Mouse (Mus musculus) layer of hippocampus, postnatal 10 days (tissue): ENCODE measurements at regions not wholly inside any gene's neighbourhood (a gene's known extent, or its start where the extent isn't known, plus 50 kb on each side); places are given as distances from the start of the nearest gene placed in this dataset.

Experiments
- DNase-seq, 2 experiments: peaks; one replicate each; pipeline ENCODE4 v3.0.0; 2021; ENCODE audit warnings: low spot score in 2 of 2

GRCm38 (mm10) chr8:43956500-43956899 lies 246.7 kb upstream of the Adam34 start:
- no peak for DNase-seq

GRCm38 (mm10) chr8:43949224-43950021 lies 239.6 kb upstream of the Adam34 start:
- peak; percentile 3 to 10 for DNase-seq

- peak in 1 of 2 experiments; percentile 3 for DNase-seq
Measured at GRCm38 (mm10) chr8:43948807-43949206, 239.0 kb upstream of the Adam34 start.

- DNase-seq: no peak
Measured at GRCm38 (mm10) chr8:43931727-43932126, 221.9 kb upstream of the Adam34 start.

- no peak for DNase-seq
Measured at GRCm38 (mm10) chr8:43922982-43923381, 213.1 kb upstream of the Adam34 start.

- DNase-seq: no peak
Measured at GRCm38 (mm10) chr8:43921263-43921662, 211.4 kb upstream of the Adam34 start.

GRCm38 (mm10) chr8:43906119-43906518 lies 196.3 kb upstream of the Adam34 start:
- DNase-seq: no peak

- DNase-seq: no peak
Measured at GRCm38 (mm10) chr8:43895171-43895570, 185.3 kb upstream of the Adam34 start.

- no peak for DNase-seq
Measured at GRCm38 (mm10) chr8:43853820-43854590, 144.2 kb upstream of the Adam34 start.
